Mouse (Mus musculus) hematopoietic stem cell, adult 5-6 weeks (primary cell): ENCODE results near the gene Mesd. TPM values are rescaled to one million over a fixed set of nuclear protein-coding genes. Genes with fewer than 3 reads are reported as not detected.

ENCODE experiments used
- ATAC-seq, 2 experiments: fragments of 125-278 bp in 1 of 2; replicated peaks in 1 of 2; 2 replicates each; pipeline ENCODE4 v1.8.0; 2016 to 2017; ENCODE audit warnings: inconsistent platforms in 2 of 2, mild to moderate bottlenecking in 2 of 2, moderate number of reproducible peaks in 2 of 2, low read depth in 1 of 2, moderate TSS enrichment in 1 of 2; ENCODE audit not compliant: low FRiP score in 2 of 2, poor library complexity in 2 of 2, severe bottlenecking in 2 of 2, insufficient read depth in 1 of 2, low TSS enrichment in 1 of 2
- total RNA-seq: library from RNA; stranded (forward); fragments of 172-1452, 232-1000 nt; gene quantifications from 2 replicates; pipeline ENCODE4 v1.2.3, GENCODE M21; 2017

Gene Mesd
- total RNA-seq, 1 experiment from 2014 or later, result 51.6 TPM

- ATAC-seq, result no peak
These were observed 11.9 kb downstream of the Mesd start for GRCm38 (mm10) chr7:83896077-83896740.

DNA sequence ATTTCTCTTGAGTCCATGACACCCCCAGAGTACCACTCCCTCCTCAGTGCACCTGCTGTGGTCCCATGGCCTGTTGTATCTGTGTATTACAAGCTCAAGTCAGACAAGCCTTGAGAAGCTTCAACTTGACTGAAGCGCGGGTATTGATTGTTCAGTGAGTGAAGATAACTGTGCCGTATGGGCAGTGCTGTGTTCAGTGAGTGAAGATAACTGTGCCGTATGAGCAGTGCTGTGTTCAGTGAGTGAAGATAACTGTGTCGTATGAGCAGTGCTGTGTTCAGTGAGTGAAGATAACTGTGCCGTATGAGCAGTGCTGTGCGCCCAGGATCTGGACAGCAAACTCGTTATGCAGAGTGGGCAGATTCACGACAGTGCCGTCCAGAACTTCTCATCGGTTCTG, 14.0 kb downstream of the Mesd start:
- ATAC-seq, result peak in 1 of 2 experiments; percentile 34; a peak in 1 of 4 replicates

GRCm38 (mm10) chr7:83900519-83900918, 16.3 kb downstream of the Mesd start:
- ATAC-seq, result no peak

DNA sequence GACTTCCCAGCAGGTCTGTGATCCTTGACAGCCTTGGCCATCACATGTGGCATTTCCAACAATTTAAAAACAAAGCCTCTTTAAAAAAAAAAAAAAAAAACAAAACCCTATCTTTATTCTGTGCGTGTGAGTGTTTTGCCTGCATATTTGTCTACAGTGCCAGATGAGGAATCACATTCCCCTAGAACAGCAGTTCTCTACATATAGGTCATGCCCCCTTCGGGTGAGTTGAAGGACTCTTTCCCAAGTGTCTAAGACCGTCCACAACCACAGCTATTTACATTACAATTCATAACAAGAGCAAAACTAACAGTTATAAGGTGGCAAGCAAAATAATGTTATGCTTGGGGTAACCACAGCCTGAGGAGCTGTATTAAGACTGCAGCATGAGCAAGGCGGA, 17.2 kb downstream of the Mesd start:
- ATAC-seq, result no peak

DNA sequence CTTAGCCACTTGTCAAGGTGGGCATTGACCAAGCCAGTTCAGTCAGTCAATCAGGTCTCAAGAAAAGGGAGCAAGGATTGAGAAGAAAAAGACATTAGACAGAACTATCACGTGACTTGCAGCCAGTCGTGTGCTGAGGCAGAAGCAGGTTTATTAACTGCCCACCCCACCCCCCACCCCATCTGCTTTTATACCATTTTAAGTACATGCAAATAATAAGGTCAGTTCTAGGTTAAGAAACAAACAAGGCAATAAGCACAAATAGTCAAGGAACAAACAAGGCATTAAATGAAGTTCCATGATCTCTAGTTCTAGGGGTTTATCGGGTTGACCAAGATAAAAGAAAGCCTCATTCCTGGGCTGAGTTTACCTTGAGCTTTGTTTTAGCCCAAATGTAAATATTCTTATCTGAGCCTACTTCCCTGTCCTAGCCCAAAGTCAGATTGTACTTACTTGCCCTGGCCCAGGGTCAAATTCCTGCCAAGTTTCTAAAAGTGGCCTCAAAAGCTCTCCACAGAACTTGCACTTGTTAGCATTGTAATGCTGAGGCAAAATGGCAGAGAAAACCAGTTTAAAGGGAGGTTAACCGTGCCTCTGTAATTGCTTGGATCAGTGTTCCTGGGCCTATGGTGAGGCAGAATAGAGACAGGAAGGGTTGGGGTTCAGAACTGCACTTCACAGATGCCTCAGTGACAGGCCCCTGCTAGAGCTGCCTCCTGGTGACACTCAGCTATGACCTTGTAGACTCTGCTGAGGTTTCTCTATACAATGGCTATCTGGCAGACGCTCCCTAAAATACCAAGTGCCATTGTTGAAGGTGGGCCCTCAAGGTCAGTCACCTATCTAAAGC, 18.3 kb downstream of the Mesd start:
- no peak for ATAC-seq

- peak; percentile 73 to 85 for ATAC-seq
These were observed 20.6 kb downstream of the Mesd start for GRCm38 (mm10) chr7:83904831-83905230.

DNA sequence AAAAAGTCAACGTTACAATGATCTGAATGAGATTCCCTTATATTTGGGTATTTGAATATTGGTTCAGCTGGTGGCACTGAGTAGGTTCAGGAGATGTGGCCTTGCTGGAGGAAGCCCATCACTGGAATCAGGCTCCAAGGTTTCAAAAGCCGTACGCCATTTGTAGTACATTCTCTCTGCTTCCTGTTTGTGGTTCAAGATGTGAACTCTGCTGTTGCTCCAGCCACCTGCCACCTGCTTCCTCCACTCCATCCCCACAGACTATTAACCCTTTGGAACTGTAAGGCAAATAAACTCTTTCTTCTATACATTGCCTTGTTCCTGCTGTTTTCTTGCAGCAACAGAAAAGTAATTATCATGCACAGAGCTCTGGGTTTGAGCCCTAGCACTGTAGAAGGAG, 27.6 kb downstream of the Mesd start:
- peak; percentile 75 to 80 for ATAC-seq

DNA sequence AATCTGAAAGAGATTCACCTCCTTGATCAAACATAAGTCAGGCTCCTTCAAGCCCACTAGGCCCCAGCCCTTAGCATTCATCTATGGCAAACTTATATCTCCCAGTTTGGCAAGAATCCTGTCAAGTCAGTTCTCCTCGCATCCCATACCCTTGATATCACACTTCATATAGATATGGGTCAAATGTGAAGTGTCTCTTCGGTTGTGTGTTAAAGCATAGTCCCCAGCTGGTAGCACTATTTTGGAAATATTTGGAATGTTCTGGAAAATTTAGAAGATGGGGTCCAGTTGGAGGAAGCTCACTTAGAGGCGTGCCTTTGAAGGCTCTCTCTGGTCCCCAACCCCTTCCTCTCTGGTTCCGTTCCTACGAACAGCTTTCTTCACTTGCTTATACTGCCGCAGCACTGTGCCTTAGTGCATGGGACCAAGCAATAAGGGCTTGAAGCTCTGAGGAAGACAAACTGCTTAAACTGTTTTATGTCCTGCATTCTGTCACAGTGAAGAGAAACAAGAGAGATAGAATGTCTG, 29.2 kb downstream of the Mesd start:
- no peak for ATAC-seq

DNA sequence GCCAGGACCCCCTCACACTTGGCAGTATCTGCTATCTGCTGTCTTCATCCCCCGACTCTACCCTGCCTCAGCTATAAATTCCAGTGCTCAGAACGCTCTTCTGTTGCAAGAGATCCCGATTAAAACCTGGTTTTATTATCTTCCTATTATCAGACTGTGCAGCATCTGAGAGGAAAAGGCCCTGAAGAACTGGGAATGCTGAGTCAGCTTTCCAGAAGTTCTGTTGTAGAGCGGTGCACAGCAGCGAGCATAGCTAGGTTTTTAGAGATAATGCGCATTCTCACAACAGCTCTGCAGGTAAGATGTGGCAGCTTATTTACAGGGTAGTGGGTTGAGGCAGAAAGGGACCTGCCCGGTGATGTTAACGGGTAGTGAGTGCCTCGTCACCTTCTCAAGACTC, 29.7 kb downstream of the Mesd start:
- ATAC-seq, result no peak

DNA sequence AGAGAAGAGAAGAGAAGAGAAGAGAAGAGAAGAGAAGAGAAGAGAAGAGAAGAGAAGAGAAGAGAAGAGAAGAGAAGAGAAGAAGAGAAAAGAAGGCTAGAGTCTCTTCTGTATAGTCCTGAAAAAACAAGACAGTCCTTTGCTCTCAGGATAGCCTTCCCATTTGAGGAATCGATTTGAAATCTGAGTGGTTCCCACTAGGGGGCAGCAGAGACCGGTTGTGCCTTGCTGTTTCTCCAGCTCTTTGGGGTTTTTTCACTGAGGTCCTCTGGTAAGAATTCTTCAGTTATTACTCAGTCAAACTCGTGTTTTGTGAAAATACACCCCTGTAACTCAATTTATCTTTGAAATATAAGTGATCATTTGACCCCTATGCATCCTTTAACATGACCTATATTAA, 30.3 kb downstream of the Mesd start:
- ATAC-seq, result peak; percentile 72 to 74; a peak in 3 of 4 replicates

DNA sequence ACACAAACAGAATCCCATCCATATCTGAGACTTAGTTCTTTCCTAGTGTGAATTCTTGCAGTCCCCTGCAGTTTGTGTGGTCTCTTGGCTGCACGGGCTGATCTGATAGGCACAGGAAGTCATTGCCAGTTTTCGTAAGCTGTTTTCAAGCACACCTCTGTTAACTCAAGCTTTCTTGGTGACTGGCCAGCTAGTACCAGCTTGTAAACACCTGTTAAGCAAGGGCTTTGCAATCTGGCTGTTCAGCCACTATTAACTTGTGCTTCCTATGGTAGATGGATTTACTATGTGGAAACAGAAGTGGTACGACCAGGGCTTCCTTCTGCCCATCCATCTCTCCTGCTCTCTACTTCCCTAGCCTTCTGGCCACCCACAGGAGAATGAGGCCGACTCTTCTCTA, 36.0 kb downstream of the Mesd start:
- no peak for ATAC-seq

DNA sequence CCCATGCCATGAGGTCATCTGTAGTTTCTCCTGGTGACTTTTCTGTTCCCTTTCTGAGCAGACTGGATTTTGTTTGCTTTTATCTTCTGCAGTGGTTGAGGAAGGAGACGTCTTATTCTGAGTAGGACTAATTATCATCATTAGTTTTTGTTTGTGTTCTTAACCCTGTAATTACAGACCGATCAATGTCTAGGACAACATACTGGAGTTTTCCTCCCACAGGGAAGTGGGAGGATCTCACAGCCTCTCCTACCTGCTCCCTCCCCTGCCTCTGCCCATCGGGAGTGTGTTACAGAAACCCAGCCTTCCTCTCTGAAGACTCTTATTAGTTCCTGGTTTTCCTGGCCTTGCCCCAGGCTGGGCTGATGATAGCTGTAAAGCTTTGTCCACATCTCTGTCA, 37.4 kb downstream of the Mesd start:
- no peak for ATAC-seq

GRCm38 (mm10) chr7:83939017-83939721, 54.9 kb downstream of the Mesd start:
- no peak for ATAC-seq

DNA sequence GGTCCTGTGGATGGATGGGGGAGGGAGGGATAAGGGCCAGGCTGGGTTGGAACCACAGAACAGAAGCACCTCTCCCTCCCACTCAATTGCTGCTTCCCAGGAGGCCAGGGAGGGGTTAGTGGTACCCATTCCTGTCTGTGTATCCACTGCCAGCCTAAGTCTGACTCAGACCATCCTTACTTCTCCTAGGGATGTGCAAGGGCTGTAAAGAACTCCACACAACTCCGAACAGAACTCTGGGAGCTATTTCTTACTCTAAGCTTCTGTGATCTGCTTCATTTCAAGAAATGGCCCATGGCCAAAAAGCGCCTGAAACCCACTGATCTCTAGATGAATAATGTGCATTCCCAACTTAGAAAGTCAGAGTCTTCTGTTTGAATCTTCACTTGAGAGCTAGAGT, 55.9 kb downstream of the Mesd start:
- no peak for ATAC-seq

- ATAC-seq, result no peak
These were observed 57.4 kb downstream of the Mesd start for GRCm38 (mm10) chr7:83941701-83942101.

GRCm38 (mm10) chr7:83948743-83949142, 64.5 kb downstream of the Mesd start:
- no peak for ATAC-seq

DNA sequence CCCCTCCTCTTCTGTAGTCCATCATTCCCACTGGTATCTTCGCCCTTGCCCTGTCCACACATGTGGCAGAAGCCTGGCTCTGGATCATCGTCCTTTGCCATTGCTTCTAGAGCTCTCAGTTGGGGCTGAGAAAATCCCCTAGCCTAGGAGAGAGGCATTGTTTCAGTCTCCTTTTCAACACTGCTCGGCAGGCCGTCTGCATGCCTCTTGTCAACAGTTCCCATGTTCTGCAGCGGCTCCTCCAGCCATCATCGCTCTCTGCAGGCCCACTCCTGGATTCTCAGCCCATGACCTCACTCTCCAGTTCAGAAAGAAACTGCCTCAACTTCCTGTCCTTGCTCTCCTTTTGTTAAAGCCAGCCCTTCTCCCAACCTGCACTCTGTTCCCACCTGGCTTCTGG, 65.4 kb downstream of the Mesd start:
- no peak for ATAC-seq
